ENCODE assay signal across 25 mouse cellular contexts in the genomic region with DNA sequence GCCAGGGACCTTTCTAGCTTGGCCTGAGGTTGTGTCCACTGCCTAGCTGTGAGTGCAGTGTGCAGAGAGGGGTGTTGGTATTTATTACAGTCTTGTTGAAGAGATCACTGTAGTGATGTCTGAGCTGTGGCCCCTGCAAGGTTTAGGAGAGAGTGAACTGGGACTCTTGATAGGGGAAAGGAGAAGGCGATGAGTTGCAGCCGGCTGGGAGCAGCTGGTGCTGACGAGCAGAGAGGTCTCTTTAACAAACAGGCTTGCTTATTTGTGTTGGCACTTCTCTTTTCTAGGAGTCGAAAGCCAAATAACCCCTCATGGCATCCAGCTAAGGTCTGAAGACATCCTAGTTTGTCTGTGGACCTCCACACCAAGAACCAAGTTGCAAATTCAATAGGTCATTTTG. TPM values are rescaled to one million over a fixed set of nuclear protein-coding genes. Genes with fewer than 3 reads are reported as not detected.
DNase-seq lines count a peak whose midpoint lies in the region; ATAC-seq lines count a peak whose summit lies in the region.
"Had no signal": no experiment of that assay in that cellular context is flagged by ENCODE, and none has a peak within 500 bp of the region (broad histone marks: within the 10 kb centered on the region; RNA-seq: fewer than 3 reads in every experiment).

No protein-coding gene starts in this region.

- intact Hi-C loops in heart, postnatal 10 days (cut with DNase I), result no loop called here

- 73% methylated on average over 4 of the region's 4 CpGs for WGBS in heart, embryonic 11.5 days (ENCODE audit: insufficient replicate concordance)

- no peak for ATAC-seq in heart, embryonic 11.5 days (replicated peaks; ENCODE audit: insufficient number of reproducible peaks, low FRiP score, low TSS enrichment)
- ATAC-seq: CD4-positive, CD25-positive, alpha-beta regulatory T cell, adult 4 months; forebrain, embryonic 13.5 days; forebrain, postnatal 0 days; hindbrain, postnatal 0 days had no signal

- H3K4me1 ChIP-seq in heart, embryonic 11.5 days (ENCODE audit: control insufficient read depth, insufficient read depth, low read length), result no peaks in the 10 kb centered on the region; the same call in 1 of the 2 replicates
- H3K4me1 ChIP-seq: embryonic facial prominence, embryonic 10.5 days; forebrain, embryonic 13.5 days; hindbrain, embryonic 13.5 days had no signal

- no peaks in the 10 kb centered on the region for H3K27me3 ChIP-seq in heart, embryonic 11.5 days (ENCODE audit: control insufficient read depth, insufficient read depth, low read length)
- H3K27me3 ChIP-seq: forebrain, embryonic 13.5 days; heart, embryonic 15.5 days; hindbrain, embryonic 13.5 days had no signal

- no peak overlapping the region for H3K27ac ChIP-seq in heart, embryonic 11.5 days (ENCODE audit: low read depth, low read length)
- H3K27ac ChIP-seq: embryonic facial prominence, embryonic 10.5 days; forebrain, embryonic 13.5 days; heart, embryonic 15.5 days; hindbrain, embryonic 13.5 days; hindbrain, postnatal 0 days had no signal

- no peak overlapping the region for H3K4me2 ChIP-seq in heart, embryonic 11.5 days
- H3K4me2 ChIP-seq: forebrain, embryonic 13.5 days; heart, embryonic 15.5 days; hindbrain, embryonic 13.5 days had no signal

- no peak overlapping the region for H3K4me3 ChIP-seq in heart, embryonic 11.5 days (ENCODE audit: low read depth, low read length)
- H3K4me3 ChIP-seq: embryonic facial prominence, embryonic 10.5 days; forebrain, embryonic 13.5 days; gastrocnemius, adult 2 months; heart, embryonic 15.5 days; hindbrain, embryonic 13.5 days had no signal

- H3K9ac ChIP-seq in heart, embryonic 11.5 days (ENCODE audit: low read depth, low read length), result no peak overlapping the region
- H3K9ac ChIP-seq: forebrain, embryonic 13.5 days; forebrain, postnatal 0 days; heart, embryonic 15.5 days; hindbrain, embryonic 13.5 days had no signal

- DNase-seq in heart, adult 11 months, result peak; percentile 97
- peak; percentile 46 to 65 for DNase-seq in heart, postnatal 10 days
- DNase-seq in heart, postnatal 4 days, result no peak
- DNase-seq in kidney, postnatal 25 days, result peak; percentile 42 to 67
- no peak for DNase-seq in kidney, adult 8-10 months
- peak; percentile 36 for DNase-seq in lung, postnatal 36 days
- no peak for DNase-seq in lung, postnatal 25 days (ENCODE audit: low spot score)
- DNase-seq: adrenal gland, adult 8-10 months; B cell, adult 2 months; forebrain, postnatal 0 days; gastrocnemius, postnatal 25 days had no signal

- H3K36me3 ChIP-seq in heart, embryonic 11.5 days (ENCODE audit: control insufficient read depth, insufficient read depth, low read length), result peaks cover 71% of the 10 kb centered on the region

- H3K9me3 ChIP-seq in heart, embryonic 11.5 days (replicated peaks; ENCODE audit: control insufficient read depth, low read length), result no peaks in the 10 kb centered on the region
- H3K9me3 ChIP-seq: embryonic facial prominence, embryonic 10.5 days; forebrain, embryonic 13.5 days; heart, embryonic 15.5 days; hindbrain, embryonic 13.5 days had no signal

RNA-seq across cellular contexts. Expression of a gene that starts 25.2 kb away (rescaled TPM):
- not detected in 2 replicates for polyA plus RNA-seq in heart, embryonic 11.5 days (2014; fragmentation: Nextera tagmentation; extraction: Ambion mirVana)
- total RNA-seq in heart, postnatal 10 days (2021), result not detected
- total RNA-seq in heart, postnatal 4 days (2021), result not detected
- total RNA-seq: adrenal gland, adult 8-10 months; adrenal gland, postnatal 36 days; granulocyte monocyte progenitor cell, adult 5-6 weeks; hematopoietic stem cell, adult 5-6 weeks had no signal
- polyA plus RNA-seq: CD4-positive, CD25-positive, alpha-beta regulatory T cell, adult 4 months; cerebellum, adult 2 months; embryonic facial prominence, embryonic 10.5 days; embryonic facial prominence, embryonic 14.5 days; forebrain, embryonic 13.5 days; G1E; heart, embryonic 15.5 days; hindbrain, embryonic 13.5 days had no signal

RNA-seq across cellular contexts. Expression of a gene that starts 36.1 kb away (rescaled TPM):
- 64.9 and 83.5 TPM in 2 replicates for polyA plus RNA-seq in heart, embryonic 11.5 days (2014; fragmentation: Nextera tagmentation; extraction: Ambion mirVana)
- total RNA-seq in heart, postnatal 10 days (2021), result 100 to 1,000 TPM; 259 to 282 TPM
- total RNA-seq in heart, postnatal 4 days (2021), result 100 to 1,000 TPM; 246 to 255 TPM

RNA-seq across cellular contexts. Expression of a gene that starts 44.8 kb away (rescaled TPM):
- 0.10 TPM in 1 of 2 replicates, not detected in the other for polyA plus RNA-seq in heart, embryonic 11.5 days (2014; fragmentation: Nextera tagmentation; extraction: Ambion mirVana)
- under 1 TPM in 1 of 2 experiments, not detected in 1; 0.17 TPM for total RNA-seq in heart, postnatal 10 days (2021)
- under 1 TPM in 1 of 2 experiments, not detected in 1; 0.14 TPM for total RNA-seq in heart, postnatal 4 days (2021)
- total RNA-seq: granulocyte monocyte progenitor cell, adult 5-6 weeks; hematopoietic stem cell, adult 5-6 weeks had no signal
- polyA plus RNA-seq: CD4-positive, CD25-positive, alpha-beta regulatory T cell, adult 4 months; embryonic facial prominence, embryonic 10.5 days; forebrain, embryonic 13.5 days; heart, embryonic 15.5 days had no signal

Comparison
In these comparisons a context has a peak if more than half of its experiments do, and no peak if none do; other contexts are left out.
1. DNase-seq: peak in heart, adult 11 months (single experiment), heart, postnatal 10 days (2 of 2), kidney, postnatal 25 days (2 of 2) and lung, postnatal 36 days (single experiment); none in heart, postnatal 4 days (single experiment), kidney, adult 8-10 months (0 of 2) and lung, postnatal 25 days (single experiment).